Mouse (Mus musculus): ENCODE data around the gene Prss37.

- TF ChIP-seq CTCF (IDR thresholded peaks at IDR 0.05; ENCODE audit: borderline replicate concordance, insufficient read depth, low read depth, low read length) (no peak), POLR2A (IDR thresholded peaks at IDR 0.05; ENCODE audit: borderline replicate concordance, insufficient read depth, low read length) (no peak)
These were observed 35.6 kb upstream of the Prss37 start, which contains the start of gene Olfr461 for GRCm38 (mm10) chr6:40554950-40555349.
